Mouse (Mus musculus) activated CD4-positive, CD25-positive, alpha-beta regulatory T cell, adult 4 months (primary cell): ENCODE results near the gene Ank2. TPM values are rescaled to one million over a fixed set of nuclear protein-coding genes. Genes with fewer than 3 reads are reported as not detected.

Experiments
- ATAC-seq: one replicate; pipeline ENCODE4 v1.8.0; 2017
- polyA plus RNA-seq, 2 experiments: library from polyadenylated mRNA; unstranded; fragments of 100-300 nt; shearing (Covaris generic); gene quantifications; one replicate each; pipeline ENCODE4 v1.2.1; 2017

Ank2 gene
- polyA plus RNA-seq, result under 1 TPM in 1 of 2 experiments, not detected in 1; 0.50 TPM

DNA sequence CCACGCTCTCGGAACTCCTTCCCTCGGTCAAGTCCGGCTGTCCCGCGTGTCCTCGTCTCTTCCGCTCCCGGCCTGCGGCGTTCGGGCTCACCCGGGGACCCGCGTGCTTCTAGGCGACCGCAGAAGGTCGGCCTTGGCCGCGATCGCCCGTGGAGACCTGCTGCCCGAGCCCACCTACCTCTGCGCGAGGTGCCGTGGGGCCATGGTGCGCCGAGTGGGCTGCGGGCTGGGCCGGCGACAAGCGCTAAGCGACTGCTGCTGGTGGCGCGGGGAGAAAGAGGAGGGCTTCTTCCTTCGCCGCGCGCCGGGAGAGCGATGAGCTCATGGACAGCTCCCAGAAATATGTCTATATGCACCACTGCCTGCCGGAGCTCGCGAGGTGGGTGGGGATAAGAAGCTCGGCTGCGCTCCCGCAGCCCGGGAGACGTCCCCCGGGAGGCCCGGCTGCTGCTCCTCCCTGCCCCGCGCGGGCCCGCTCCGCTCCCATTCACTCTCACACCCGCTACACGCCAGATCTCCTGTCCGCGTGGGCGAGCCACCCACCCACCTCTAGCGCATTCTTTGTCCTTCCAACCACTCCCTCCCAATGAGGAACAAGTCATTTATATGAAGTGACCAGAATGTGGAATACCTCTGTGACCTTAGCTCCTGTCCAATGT is at the start of gene Ank2:
TSS of gene Ank2 (minus strand) at position 609 of the 659 bp plus-strand sequence.
- no peak for ATAC-seq

GRCm38 (mm10) chr3:127547882-127548281 is 48.7 kb upstream of the Ank2 start:
- no peak for ATAC-seq

DNA sequence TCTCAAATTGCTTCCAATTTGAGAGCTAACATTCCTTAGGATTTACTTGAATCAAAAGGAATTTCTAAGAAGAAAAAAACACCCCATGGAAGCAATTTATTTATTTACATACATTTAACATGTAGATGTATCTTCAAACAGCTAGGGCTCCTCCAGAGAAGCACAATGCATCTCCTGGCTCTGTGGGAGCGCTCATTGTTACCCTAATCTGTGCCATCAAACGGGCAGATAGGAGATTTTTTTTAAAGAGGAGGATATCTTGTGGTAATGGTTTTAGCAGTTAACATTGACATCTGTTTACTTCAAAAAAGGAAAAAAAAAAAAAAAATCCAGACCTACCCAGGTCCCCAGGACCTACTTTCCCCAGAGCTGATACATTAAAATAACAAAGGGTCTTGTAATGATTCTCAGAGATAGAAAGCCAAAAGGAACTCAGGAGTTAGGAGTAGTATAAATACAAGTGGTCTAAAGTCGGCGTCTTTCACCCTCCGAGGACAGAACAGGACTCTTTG is 45.5 kb upstream of the Ank2 start:
- no peak for ATAC-seq

- no peak for ATAC-seq
Measured at GRCm38 (mm10) chr3:127543976-127544375, 44.8 kb upstream of the Ank2 start.

- ATAC-seq, result no peak
Measured at GRCm38 (mm10) chr3:127539193-127539592, 40.0 kb upstream of the Ank2 start.

- ATAC-seq, result no peak
Measured at GRCm38 (mm10) chr3:127530293-127530692, 31.1 kb upstream of the Ank2 start.

- ATAC-seq, result no peak
Measured at GRCm38 (mm10) chr3:127529824-127530223, 30.7 kb upstream of the Ank2 start.

DNA sequence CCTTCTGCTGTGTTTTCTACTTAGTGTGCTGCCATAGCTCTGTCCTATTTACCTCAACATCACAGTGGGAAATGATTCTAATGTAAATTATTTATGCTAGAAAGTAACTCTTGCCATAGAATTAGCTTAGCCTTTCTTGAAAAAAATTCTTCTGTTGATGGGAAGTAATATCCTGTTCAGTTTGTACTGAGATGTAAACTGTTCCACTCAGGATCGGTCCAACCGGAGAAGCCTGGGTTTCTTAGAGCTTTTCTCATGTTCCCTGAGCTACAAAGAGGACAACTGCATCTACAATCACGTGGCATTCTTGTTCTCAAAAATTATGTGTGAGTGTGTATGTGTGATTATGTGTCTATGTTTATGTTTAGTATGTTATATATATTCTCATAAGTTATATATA is 30.1 kb upstream of the Ank2 start:
- ATAC-seq, result no peak

- ATAC-seq, result no peak
Measured at GRCm38 (mm10) chr3:127527465-127528034, 28.4 kb upstream of the Ank2 start.

GRCm38 (mm10) chr3:127525188-127525819 is 26.2 kb upstream of the Ank2 start:
- ATAC-seq, result no peak

GRCm38 (mm10) chr3:127521156-127521555 is 22.0 kb upstream of the Ank2 start:
- no peak for ATAC-seq

DNA sequence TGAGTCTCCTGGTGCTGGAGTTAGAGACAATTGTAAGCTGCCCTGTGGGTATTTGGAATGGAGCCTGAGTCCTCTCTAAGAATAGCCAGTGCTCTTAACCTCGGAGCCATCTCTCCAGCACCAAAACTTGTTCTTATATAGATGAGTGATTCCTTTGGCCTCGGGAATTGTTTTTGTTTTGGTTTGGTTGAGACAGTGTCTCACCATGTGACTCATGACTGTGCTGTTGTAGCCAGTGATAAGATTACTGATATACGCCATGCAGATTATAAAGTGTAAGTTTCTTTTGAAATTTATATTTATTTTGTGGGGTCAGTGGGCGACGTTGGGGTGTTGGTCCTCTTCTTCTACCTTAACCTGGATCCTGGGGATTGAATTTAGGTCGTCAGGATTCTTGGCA is 21.1 kb upstream of the Ank2 start:
- no peak for ATAC-seq

GRCm38 (mm10) chr3:127515251-127515650 is 16.1 kb upstream of the Ank2 start:
- ATAC-seq, result no peak

GRCm38 (mm10) chr3:127513699-127514098 is 14.5 kb upstream of the Ank2 start:
- ATAC-seq, result no peak

DNA sequence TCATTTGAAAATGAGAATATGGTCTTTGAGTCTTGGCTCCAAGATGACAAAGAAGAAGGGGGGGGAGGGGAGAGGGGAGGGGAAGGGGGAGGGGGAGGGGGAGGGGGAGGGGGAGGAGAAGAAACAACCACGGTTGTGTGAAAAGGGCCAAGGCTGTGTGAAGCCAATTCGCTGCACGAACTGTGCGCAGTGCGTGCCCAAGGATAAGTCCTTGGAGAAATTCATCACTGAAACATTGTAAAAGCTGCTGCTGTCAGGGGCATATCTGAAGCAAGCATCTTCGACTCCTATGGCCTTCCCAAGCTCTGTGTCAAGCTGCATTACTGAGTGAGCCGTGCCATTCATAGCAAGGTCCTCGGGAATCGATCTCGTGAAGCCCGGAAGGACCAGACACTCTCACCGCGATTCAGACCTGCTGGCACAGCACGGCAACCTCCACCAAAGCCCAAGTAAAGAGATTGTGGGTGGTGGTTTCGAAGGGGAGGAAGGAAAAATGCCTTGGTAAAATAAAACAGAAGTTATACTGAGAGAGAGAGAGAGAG is 13.7 kb upstream of the Ank2 start:
- no peak for ATAC-seq

DNA sequence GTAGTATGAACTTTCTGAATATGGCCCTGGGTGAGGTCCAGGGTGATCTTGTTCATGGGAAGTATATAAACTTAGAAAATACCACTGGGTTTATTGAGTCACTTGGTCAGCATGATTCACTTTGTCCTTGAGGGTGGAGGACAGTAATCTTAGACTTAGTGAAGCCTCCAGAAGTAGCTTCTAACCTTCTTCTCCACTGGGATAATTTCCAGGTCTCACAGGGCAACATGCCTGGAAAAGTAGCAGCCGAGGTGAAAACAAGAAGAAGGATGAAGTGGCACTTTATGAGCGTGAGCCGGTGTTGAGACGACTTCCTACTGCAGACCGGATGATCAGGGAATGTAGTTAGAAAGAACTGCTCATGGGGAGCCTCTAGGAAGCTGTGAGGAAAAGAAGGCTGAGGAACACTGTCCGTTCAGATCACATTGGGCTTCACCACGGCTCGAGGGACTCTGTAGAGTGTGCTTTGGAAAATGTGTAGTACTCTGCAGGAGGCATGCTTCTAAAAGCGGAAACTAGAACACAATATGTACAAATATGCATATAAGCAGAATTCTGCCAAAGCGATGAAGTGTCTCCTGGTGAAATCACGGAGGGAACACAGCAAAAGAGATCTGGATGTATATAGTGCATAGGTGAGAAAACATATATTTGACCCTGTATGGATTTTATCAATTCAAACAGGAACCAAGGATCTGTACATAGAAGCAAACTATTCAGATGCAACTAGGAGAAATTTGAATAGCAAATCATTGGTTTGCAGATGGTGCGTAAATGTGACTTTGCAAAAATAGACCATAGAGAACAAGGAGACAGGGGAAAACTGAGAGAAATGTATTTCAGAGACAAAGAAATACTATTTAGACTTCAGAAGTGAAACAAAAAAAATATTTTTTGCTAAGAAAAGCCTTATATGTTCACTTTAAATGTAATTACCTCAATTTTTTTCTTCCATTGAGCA is 12.9 kb upstream of the Ank2 start:
- no peak for ATAC-seq

DNA sequence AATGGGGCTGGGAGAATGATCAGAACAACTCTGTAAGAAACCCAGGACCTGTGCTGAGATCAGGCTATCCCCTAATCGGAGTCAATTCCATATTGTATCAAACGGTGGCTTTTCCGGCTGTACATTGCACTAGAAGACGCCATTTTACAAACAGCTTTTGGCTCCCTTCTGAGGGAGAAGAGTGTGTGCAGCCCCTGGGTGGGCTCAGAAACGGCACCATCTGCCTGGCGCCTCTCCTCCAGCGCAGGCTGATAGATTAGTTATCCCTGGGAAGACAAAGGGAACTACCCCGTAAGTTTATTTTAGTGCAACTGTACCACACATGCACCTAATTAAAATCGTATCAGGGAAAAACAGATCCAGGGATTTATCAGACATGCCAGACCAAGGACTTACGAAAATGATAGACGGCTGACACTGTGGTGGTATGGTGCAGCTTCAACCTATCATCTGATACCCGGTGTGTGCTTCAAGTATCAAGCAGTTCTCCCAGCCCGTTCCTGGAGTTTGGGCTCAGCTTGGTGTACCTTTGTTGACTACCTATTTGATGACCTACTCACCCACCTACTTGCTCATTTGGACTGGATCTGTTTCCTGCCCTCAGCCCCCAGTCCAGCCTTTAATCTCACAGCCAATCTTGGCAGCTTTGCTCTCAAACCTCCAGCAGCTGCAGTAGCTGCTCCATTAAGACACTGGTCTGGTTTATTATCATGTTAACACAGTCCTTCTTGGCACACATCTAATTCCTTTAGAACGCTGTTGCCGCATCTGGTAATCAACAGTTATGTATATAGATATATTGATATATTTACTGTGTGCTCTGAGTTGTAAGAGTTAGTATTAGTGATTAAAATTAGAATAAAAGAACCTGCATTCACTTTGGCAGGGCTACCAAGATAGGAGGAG is 9.0 kb upstream of the Ank2 start:
- ATAC-seq, result no peak

- ATAC-seq, result no peak
Measured at GRCm38 (mm10) chr3:127498197-127498741, 881 bp downstream of the Ank2 start.

DNA sequence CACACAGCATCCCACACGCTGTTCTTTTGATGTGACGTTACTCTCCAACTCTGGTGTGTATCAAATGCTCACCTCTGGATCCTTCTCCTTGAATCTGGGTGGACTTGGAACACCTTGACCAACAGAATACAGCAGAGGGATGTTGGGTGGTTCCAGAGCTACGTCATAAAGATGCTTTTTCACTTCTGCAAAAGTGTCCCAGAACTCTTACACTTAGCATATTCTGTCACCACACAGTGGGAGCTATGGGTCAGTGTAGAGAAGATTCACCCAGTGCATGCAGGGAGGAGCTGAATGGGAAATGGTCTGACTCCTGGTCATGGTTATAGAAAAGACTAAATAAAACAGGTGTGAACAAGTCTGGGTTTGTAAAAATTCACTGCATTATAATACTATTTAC is 6.5 kb downstream of the Ank2 start:
- no peak for ATAC-seq

DNA sequence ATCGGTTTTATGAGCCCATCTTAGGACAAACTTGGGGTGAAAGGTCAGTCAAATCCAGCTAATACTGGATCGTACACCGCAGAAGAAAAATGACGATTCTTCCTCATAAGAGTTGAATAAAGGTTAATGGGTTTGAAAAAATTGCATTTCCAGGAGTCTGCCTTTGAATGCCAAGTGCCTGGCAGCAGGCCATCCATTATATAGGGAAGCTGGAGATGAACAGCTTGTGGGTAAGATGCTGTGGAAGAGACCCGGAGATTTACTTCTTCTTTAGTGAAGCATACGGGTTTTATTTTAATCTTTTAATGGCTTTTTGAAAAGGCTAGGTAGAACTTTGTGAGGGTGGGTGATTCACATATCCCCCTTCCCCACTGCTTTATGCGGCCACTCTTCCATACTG is 11.8 kb downstream of the Ank2 start:
- ATAC-seq, result no peak

- ATAC-seq, result no peak
Measured at GRCm38 (mm10) chr3:127485174-127485573, 14.0 kb downstream of the Ank2 start.
